Mouse (Mus musculus) midbrain, embryonic 11.5 days (tissue): Measurements from ENCODE around the gene Gabra4. TPM values are rescaled to one million over a fixed set of nuclear protein-coding genes. Genes with fewer than 3 reads are reported as not detected.
"Not testable (repeated sequence)": the region's sequence is repeated elsewhere in the genome, so short reads cannot be mapped to it uniquely, and the experiment has no call there.

ENCODE experiments used
- ATAC-seq: fragments of 200-750 bp; cut with Nextera tagmentation; 2 replicates; pipeline ENCODE4 v1.8.0; 2017; ENCODE audit warnings: moderate TSS enrichment, moderate library complexity; ENCODE audit not compliant: low FRiP score
- DNase-seq: peaks from one replicate; pipeline ENCODE4 v3.0.0; 2015; ENCODE audit warnings: low spot score; ENCODE audit errors: missing footprints
- H3K27ac ChIP-seq: fragments of 300-500 bp; sonication (generic); 2 replicates; pipeline ENCODE4 v1.5.1; 2014; ENCODE audit warnings: low read depth, low read length
- H3K27me3 ChIP-seq: fragments of 300-500 bp; sonication (generic); 2 replicates; pipeline ENCODE4 v1.6.1; 2014; ENCODE audit warnings: mild to moderate bottlenecking, low read length, moderate library complexity, mixed read lengths; ENCODE audit not compliant: control insufficient read depth, insufficient read depth
- H3K36me3 ChIP-seq: fragments of 300-500 bp; sonication (generic); 2 replicates; pipeline ENCODE4 v1.6.1; 2014; ENCODE audit warnings: mild to moderate bottlenecking, low read length, moderate library complexity, mixed read lengths; ENCODE audit not compliant: control insufficient read depth, insufficient read depth
- H3K4me1 ChIP-seq: fragments of 300-500 bp; sonication (generic); 2 replicates; pipeline ENCODE4 v1.6.1; 2014; ENCODE audit warnings: low read length; ENCODE audit not compliant: control insufficient read depth, insufficient read depth
- H3K4me2 ChIP-seq: fragments of 300-500 bp; sonication (generic); 2 replicates; pipeline ENCODE4 v1.6.1; 2014; ENCODE audit warnings: mild to moderate bottlenecking, moderate library complexity
- H3K4me3 ChIP-seq: fragments of 300-500 bp; sonication (generic); 2 replicates; pipeline ENCODE4 v1.5.1; 2014; ENCODE audit warnings: low read depth, low read length
- H3K9ac ChIP-seq: fragments of 300-500 bp; sonication (generic); 2 replicates; pipeline ENCODE4 v1.6.1; 2014; ENCODE audit warnings: low read length
- H3K9me3 ChIP-seq: fragments of 300-500 bp; sonication (generic); 2 replicates; pipeline ENCODE4 v1.6.1; 2016; ENCODE audit warnings: low read length; ENCODE audit not compliant: control insufficient read depth
- WGBS: fragments of 180-500 bp; shearing (Covaris S2); extraction: QIAGEN DNeasy Blood & Tissue Kit; methylation state at CpG from one replicate; pipeline ENCODE4 v1.1.7; 2014; 5-methylcytosine and 5-hydroxymethylcytosine counted together
- polyA plus RNA-seq: library from polyadenylated mRNA; unstranded; fragments of >200 nt; fragmentation: Nextera tagmentation; extraction: Ambion mirVana; gene quantifications from 2 replicates; pipeline ENCODE4 v1.2.1, GENCODE M21; 2014

The Gabra4 gene
- polyA plus RNA-seq, 1 experiment from 2014 or later, result 1.6 TPM

DNA sequence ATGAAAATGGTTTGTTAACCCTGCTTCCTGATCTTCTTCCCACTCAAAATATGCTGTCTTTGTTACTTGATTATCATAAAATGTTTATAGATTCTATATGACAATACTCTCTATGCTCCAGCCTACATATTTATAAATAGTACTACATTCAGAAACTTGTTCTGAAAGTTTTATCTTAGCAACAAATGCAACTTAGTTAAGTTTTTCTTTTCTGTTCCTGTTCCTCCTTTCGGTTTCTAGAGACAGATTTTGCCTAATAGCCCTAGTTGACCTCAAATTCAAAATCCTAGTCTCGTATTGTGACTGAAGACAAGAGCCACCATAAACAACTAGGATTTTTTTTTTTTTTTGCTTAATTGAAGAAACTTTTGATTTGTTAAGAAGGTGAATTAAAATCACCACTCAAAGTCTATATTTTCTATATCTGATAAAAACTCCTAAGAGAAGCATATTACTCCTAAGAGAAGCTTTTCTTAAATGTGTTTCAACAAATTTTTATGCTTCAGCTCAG lies 64.3 kb downstream of the Gabra4 start:
- H3K9ac ChIP-seq, result no peak overlapping the region
- H3K27me3 ChIP-seq, result no peaks in the 10 kb centered on the region
- DNase-seq (no peak), ATAC-seq (no peak)
- no peak overlapping the region for H3K4me3 ChIP-seq
- no peak overlapping the region for H3K4me2 ChIP-seq
- H3K27ac ChIP-seq, result no peak overlapping the region
- 91% methylated on average over 2 of the region's 2 CpGs for WGBS
- no peaks in the 10 kb centered on the region for H3K4me1 ChIP-seq
- no peaks in the 10 kb centered on the region for H3K9me3 ChIP-seq
- no peaks in the 10 kb centered on the region for H3K36me3 ChIP-seq

DNA sequence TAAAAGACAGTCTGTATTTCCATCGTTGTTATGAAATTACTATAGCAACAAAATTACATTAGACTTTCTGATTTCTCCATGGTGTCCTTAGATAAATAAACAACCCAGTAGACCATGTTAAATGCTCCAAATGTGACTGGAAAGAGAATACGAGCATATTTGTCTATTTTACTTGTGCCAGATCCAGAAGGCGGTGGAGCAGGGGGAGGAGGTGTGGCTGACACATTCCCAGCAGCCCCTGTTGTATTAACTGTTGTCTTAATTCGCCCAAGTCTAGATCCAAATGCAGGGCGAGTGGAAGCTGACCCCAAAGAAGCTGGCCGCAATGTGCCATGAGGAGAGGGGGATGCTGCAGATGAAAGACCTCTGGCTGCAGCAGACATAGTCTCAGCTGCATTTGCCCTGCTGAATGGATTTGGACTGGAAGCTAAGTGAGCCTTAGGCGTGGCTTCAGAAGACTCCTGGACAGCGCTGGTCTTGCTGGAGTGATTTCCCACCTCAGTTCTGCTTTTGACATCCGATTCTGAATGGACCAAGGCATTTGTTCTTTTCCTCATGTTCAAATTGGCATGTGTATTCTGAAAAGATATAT lies 86.4 kb downstream of the Gabra4 start:
- H3K4me1 ChIP-seq, result no peaks in the 10 kb centered on the region
- H3K27ac ChIP-seq, result no peak overlapping the region
- no peaks in the 10 kb centered on the region for H3K27me3 ChIP-seq
- H3K4me2 ChIP-seq, result no peak overlapping the region
- no peak overlapping the region for H3K4me3 ChIP-seq
- no peak for ATAC-seq
- no peak for DNase-seq
- 86% methylated on average over 9 of the region's 9 CpGs for WGBS
- no peak overlapping the region for H3K9ac ChIP-seq
- H3K36me3 ChIP-seq, result no peaks in the 10 kb centered on the region
- no peaks in the 10 kb centered on the region for H3K9me3 ChIP-seq

DNA sequence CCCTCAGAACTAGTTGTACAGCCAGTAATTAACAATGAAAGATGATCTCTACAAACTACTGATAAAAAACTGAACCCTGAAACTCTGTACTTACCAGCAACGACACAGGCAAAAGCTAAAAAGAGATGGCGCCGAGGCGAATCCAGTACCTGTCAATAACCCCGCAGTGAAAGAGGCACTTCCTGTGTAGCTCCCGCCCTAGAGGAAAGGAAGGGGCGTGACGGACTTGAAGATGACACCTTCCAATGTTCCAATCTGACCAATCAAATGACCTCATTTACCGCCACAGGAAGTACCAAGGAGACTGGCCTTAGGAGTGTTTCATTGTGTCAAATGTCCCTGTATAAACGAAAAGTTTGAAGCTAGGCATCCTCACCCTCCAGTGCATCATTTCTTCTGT lies 110.0 kb downstream of the Gabra4 start, which contains the start of gene Cox7b2:
Gene Cox7b2 (minus strand): TSS at position 127 of the 400 bp plus-strand sequence.
- no peaks in the 10 kb centered on the region for H3K36me3 ChIP-seq
- no peak within 1 kb of the TSS for H3K4me2 ChIP-seq
- ATAC-seq (no peak), DNase-seq (no peak)
- H3K27ac ChIP-seq, result no peak within 1 kb of the TSS
- H3K9me3 ChIP-seq, result peaks cover 2% of the 10 kb centered on the region; the same call in 1 of the 2 replicates
- WGBS, result 95% methylated on average over 10 of the region's 10 CpGs
- no peak within 1 kb of the TSS for H3K9ac ChIP-seq
- no peak within 1 kb of the TSS for H3K4me3 ChIP-seq
- no peaks in the 10 kb centered on the region for H3K27me3 ChIP-seq
- H3K4me1 ChIP-seq, result no peaks in the 10 kb centered on the region

DNA sequence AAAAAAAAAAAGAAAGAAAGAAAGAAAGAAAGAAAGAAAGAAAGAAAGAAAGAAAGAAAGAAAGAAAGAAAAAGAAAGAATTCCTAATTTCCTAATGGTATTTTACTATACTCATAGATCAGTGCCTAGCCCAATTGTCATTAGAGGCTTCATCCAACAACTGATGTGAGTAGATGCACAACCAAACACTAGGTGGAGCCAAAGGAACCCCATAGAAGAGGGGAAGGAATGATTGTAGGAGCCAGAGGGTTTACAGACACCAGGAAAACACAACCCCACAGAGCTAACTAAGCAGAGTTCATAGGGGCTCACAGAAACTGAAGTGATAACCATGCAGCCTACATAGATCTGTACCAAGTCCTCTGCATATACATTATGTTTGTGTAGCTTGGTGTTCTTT lies 112.6 kb downstream of the Gabra4 start:
- Histone ChIP-seq H3K4me3 (no peak overlapping the region), H3K27me3 (no peaks in the 10 kb centered on the region), H3K9me3 (peaks cover 2% of the 10 kb centered on the region; the same call in 1 of the 2 replicates), H3K27ac (no peak overlapping the region), H3K36me3 (no peaks in the 10 kb centered on the region), H3K4me2 (no peak overlapping the region), H3K4me1 (no peaks in the 10 kb centered on the region), H3K9ac (no peak overlapping the region)
- no peak for DNase-seq
- ATAC-seq, result no peak

DNA sequence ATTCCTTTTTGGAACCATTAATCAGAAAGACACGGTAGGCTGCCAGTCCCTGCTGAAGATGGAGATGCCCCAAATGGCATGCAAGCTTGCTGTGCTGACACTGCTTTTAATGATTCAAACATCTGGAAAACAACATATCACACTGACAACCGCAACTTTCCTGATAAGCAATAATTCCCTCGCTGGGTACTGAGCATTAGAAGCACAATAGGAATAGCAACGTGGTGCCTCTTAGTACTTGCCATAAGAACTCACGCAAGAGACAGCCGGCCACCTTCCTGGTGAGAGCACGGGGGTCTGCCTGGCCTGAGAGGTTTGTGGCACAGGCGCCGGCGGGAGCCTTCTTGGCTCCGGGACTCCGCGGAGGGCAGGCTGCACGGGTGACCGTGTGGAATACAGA lies 132.6 kb downstream of the Gabra4 start:
- H3K36me3 ChIP-seq, H3K4me1 ChIP-seq, DNase-seq, H3K4me3 ChIP-seq, H3K9ac ChIP-seq, H3K9me3 ChIP-seq, H3K27ac ChIP-seq, ATAC-seq, H3K4me2 ChIP-seq, H3K27me3 ChIP-seq: not testable (repeated sequence)
- 80% methylated on average over 7 of the region's 15 CpGs for WGBS

Other genes with a start within 250 kb of the Gabra4 start
- gene Cox7b2, start 110.1 kb downstream of the Gabra4 start, polyA plus RNA-seq, result 0.27 TPM in 1 of 2 replicates, not detected in the other
- 0.88 and 0.90 TPM in 2 replicates for gene Gabrb1, start 195 bp downstream of the Gabra4 start, polyA plus RNA-seq